Mouse (Mus musculus): Measurements from ENCODE around the gene Lrrc19.

Lrrc19 gene

DNA sequence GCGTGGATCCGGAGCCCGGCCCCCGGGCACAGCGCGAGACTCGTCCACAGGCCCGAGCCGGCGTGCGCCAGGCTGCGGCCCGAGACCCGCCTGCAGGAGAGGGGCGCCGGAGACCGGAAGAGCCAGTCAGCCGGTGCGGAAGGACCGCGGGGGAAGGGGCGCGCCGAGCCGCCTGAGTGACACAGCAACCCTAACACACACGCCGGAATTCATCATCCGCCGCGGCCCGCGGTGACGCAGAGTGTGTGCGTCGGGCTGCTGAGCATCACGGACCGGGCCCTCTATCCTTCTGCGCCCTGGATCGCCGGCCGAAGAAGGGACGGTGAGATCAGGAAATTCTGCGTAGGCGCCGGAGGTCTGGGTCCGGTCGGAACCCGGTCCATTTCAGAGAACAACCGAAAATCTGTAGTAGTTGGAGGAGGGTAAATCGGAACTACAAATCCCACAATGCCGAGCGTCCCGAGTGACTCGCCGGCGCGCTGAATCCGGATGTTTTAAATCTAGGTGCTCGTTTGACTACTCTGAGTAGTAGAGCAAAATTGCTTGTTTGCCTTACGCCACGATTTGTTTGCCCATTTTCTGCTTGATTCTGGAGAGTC is 46.8 kb downstream of the Lrrc19 start, which contains the start of gene Plaa:
Gene Plaa, minus strand, starts transcription at position 214 of the 599 bp plus-strand sequence.
- peak; percentile 67; the same call in 1 of the 2 replicates for TF ChIP-seq GATA4 (IDR thresholded peaks at IDR 0.05; ENCODE audit: insufficient replicate concordance, low read length)

DNA sequence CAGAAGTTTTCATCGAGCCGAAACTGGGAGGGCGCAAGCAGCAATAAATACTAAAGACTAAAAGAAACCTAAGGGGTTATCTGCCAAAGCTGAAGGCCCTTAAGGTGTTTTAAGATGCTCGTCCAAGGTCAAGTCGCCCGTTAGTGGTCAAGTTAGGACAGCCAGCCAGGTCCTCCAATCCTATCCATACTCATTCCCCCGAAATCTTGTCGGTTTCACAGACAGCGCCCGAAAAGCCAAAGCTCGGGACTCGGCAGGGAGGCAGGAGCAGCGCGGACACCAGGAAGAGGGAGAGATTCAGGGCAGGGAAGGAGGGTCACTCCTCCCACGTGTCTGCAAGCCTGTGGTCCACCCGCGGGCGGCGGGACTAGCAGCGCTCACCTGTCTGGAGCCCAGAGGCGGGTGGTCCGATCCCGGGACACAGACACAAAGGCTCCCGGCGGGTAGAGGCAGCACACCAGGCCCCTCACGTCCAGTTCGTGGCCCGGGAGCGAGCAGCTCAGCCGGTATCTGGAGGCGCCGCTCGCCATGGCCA is 47.4 kb downstream of the Lrrc19 start:
- no peak for TF ChIP-seq GATA4 (IDR thresholded peaks at IDR 0.05; ENCODE audit: insufficient replicate concordance, low read length)

DNA sequence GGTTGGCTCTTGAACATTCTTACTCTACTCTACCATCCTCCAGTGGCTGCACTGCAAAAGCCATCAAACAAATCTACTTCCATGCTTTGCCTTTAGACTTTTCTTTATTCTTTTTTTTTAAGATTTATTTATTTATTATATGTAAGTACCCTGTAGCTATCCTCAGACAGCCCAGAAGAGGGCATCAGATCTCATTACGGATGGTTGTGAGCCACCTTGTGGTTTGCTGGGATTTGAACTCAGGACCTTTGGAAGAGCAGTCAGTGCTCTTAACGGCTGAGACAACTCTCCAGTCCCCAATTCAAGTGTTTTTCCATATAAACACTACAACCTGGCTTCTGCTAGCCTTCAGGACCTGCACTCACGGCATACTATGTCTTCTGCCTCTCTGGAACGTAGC is 48.5 kb downstream of the Lrrc19 start:
- TF ChIP-seq GATA4 (IDR thresholded peaks at IDR 0.05; ENCODE audit: insufficient replicate concordance, low read length): no peak

DNA sequence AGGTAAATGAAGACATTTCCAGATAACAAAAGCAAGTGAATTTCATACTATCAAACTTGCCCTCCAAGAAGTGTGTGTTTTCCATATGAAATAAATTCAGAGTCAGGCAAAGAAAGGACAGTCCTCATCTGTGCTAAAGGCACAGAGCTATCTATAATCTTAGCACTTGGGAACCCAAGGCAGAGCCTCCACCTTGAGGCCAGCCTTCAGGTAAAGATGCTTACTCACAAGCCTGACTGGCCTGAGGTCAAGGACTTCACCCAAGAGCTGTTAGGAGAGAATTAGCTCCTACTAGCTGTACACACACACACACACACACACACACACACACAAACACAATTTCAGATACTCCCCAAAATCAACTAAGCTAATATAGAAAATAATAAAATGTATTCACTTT is 57.2 kb downstream of the Lrrc19 start:
- no peak for TF ChIP-seq GATA4 (IDR thresholded peaks at IDR 0.05; ENCODE audit: insufficient replicate concordance, low read length)

DNA sequence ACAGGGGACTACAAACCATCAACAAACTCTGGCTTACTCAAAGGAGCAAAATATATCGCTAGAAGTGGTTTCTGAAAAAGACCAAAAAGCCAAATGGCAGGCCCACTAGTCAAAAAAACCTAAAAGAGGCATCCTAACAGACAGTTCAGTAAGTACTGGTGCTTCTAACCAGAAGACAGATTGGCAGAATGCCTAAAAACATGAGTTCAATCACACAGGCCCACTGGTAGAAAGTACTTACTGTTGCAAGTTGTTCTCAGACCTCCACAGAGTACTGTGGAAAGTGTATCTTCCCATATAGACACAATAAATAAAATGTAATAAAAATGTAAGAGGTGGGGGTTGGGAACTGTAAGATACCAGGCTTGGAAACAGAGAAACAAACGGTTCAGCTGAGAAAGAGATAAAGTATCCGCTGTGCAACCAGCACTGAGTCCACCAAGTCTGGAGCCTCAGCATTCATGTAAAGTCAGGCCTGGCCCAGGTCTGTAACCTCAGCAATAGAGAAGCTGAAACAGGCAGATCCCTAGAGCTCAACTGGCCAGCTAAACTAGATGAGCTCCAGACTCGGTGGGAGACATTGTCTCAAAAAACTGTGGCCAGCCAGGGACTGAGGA is 58.1 kb downstream of the Lrrc19 start:
- no peak for TF ChIP-seq GATA4 (IDR thresholded peaks at IDR 0.05; ENCODE audit: insufficient replicate concordance, low read length)

All from liver, adult (tissue).